Mouse (Mus musculus): Measurements from ENCODE around the gene Nlrp6.

- TF ChIP-seq CTCF (IDR thresholded peaks at IDR 0.05) (no peak), EP300 (IDR thresholded peaks at IDR 0.05; ENCODE audit: insufficient read depth, low read depth, low read length) (no peak)
Measured at GRCm38 (mm10) chr7:140967862-140968591, 47.3 kb downstream of the Nlrp6 start.

Data from heart, adult 2 months (tissue).